Mouse (Mus musculus): ENCODE results near the gene Sf3b4. TPM values are rescaled to one million over a fixed set of nuclear protein-coding genes. Genes with fewer than 3 reads are reported as not detected.
"Not testable (repeated sequence)": the region's sequence is repeated elsewhere in the genome, so short reads cannot be mapped to it uniquely, and the experiment has no call there.

Sf3b4 gene
- total RNA-seq, 1 experiment, result 91.1 TPM

DNA sequence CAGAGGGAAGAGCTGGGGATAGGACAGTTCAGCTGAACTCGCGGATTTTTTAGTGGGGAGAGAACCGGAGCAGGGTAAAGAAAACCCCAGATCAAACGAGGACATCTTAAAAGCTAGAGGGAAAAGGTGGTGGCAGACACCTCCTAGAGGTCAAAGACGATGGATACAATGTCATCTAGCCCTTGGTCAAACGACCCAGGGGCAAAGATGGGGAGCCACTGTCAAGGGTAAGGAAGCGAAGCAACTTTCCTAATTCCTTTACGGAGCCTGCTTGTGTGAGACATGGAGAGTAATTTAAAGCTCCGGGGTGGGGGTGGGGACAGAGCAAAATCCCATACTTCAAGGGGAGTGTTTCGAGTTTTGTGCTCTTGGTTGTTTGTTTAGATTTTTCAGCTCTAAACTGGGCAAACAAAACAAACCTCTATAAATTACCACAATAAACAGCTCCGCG lies 47.1 kb downstream of the Sf3b4 start:
- no peak for DNase-seq (ENCODE audit: low read depth, low spot score)
- Histone ChIP-seq H3K9ac (ENCODE audit: insufficient read depth, low read depth, low read length, poor library complexity, severe bottlenecking) (peak overlapping the region; percentile 77), H3K27ac (ENCODE audit: insufficient read depth, low read depth, low read length, poor library complexity, severe bottlenecking) (peak overlapping the region; percentile 83), H3K36me3 (ENCODE audit: control insufficient read depth, insufficient read depth, low read length, poor library complexity, severe bottlenecking) (no peaks in the 10 kb centered on the region), H3K4me1 (ENCODE audit: control insufficient read depth in 2 of 2, insufficient read depth in 2 of 2, low read length in 2 of 2, poor library complexity in 1 of 2) (peaks cover 0 to 3% of the 10 kb centered on the region in 2 experiments; a peak in 2 of 4 replicates), H3K9me3 (ENCODE audit: control insufficient read depth, insufficient read depth, low read depth, low read length) (no peaks in the 10 kb centered on the region), H3K4me3 (ENCODE audit: insufficient read depth in 1 of 2, low read depth in 1 of 2, low read length in 2 of 2, poor library complexity in 1 of 2, severe bottlenecking in 1 of 2) (peak overlapping the region; percentile 59 to 68)
- in situ Hi-C loops (cut with MboI; ENCODE audit: low sequenced_read_pairs in 2 of 2, unreplicated experiment in 2 of 2), result no loop called here
- TF ChIP-seq MAFK (IDR thresholded peaks at IDR 0.05; ENCODE audit: insufficient read depth, low read depth, low read length) (no peak), ZC3H11A (IDR thresholded peaks at IDR 0.05; ENCODE audit: borderline replicate concordance, low read depth, low read length) (0 out of 2 replicates have a peak, but pooled peaks have one; percentile 3), HCFC1 (IDR thresholded peaks at IDR 0.05; ENCODE audit: borderline replicate concordance, insufficient read depth, low read length) (no peak), CHD2 (IDR thresholded peaks at IDR 0.05; ENCODE audit: low read depth, low read length) (peak; percentile 14; the same call in 1 of the 2 replicates)

DNA sequence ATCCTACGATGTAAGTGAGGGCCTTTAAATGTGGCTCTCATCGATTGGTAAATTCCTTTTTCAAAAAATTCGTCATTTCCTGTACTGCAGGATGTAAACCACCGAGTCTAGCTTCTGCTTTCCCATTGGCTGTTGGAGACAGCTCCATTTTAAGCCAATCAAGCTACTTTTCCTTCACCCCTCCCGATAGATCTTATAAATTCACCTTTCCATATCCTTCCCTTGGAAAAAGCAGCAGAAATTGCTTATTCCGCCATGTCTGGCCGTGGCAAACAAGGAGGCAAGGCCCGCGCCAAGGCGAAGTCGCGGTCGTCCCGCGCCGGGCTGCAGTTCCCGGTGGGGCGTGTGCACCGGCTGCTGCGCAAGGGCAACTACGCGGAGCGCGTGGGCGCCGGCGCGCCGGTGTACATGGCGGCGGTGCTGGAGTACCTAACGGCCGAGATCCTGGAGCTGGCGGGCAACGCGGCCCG lies 47.6 kb downstream of the Sf3b4 start, which contains the start of the genes Bola1 and Hist2h2ab:
TSS of gene Bola1 (minus strand) at position 49 of the 470 bp plus-strand sequence.
TSS of gene Hist2h2ab (plus strand) at position 205 of the 470 bp plus-strand sequence.
- H3K4me1 ChIP-seq (ENCODE audit: control insufficient read depth in 2 of 2, insufficient read depth in 2 of 2, low read length in 2 of 2, poor library complexity in 1 of 2), result peaks cover 0 to 3% of the 10 kb centered on the region in 2 experiments; a peak in 2 of 4 replicates
- peak within 1 kb of the TSS; percentile 95 for H3K9ac ChIP-seq (ENCODE audit: insufficient read depth, low read depth, low read length, poor library complexity, severe bottlenecking)
- no peak for TF ChIP-seq ZNF384 (IDR thresholded peaks at IDR 0.05; ENCODE audit: low read depth, low read length)
- TF ChIP-seq ZC3H11A (IDR thresholded peaks at IDR 0.05; ENCODE audit: borderline replicate concordance, low read depth, low read length), result no peak
- TF ChIP-seq HCFC1 (IDR thresholded peaks at IDR 0.05; ENCODE audit: borderline replicate concordance, insufficient read depth, low read length), result 0 out of 2 replicates have a peak, but pooled peaks have one; percentile 7
- no peak for TF ChIP-seq MAFK (IDR thresholded peaks at IDR 0.05; ENCODE audit: insufficient read depth, low read depth, low read length)
- peak; percentile 3; the same call in 1 of the 2 replicates for TF ChIP-seq CHD2 (IDR thresholded peaks at IDR 0.05; ENCODE audit: low read depth, low read length)
- peak within 1 kb of the TSS; percentile 75 to 77 for H3K4me3 ChIP-seq (ENCODE audit: insufficient read depth in 1 of 2, low read depth in 1 of 2, low read length in 2 of 2, poor library complexity in 1 of 2, severe bottlenecking in 1 of 2)
- DNase-seq (ENCODE audit: low read depth, low spot score), result no peak
- H3K36me3 ChIP-seq (ENCODE audit: control insufficient read depth, insufficient read depth, low read length, poor library complexity, severe bottlenecking), result no peaks in the 10 kb centered on the region
- H3K9me3 ChIP-seq (ENCODE audit: control insufficient read depth, insufficient read depth, low read depth, low read length), result no peaks in the 10 kb centered on the region
- in situ Hi-C loops (cut with MboI; ENCODE audit: low sequenced_read_pairs in 2 of 2, unreplicated experiment in 2 of 2), result no loop called here
- H3K27ac ChIP-seq (ENCODE audit: insufficient read depth, low read depth, low read length, poor library complexity, severe bottlenecking), result peak within 1 kb of the TSS; percentile 93

DNA sequence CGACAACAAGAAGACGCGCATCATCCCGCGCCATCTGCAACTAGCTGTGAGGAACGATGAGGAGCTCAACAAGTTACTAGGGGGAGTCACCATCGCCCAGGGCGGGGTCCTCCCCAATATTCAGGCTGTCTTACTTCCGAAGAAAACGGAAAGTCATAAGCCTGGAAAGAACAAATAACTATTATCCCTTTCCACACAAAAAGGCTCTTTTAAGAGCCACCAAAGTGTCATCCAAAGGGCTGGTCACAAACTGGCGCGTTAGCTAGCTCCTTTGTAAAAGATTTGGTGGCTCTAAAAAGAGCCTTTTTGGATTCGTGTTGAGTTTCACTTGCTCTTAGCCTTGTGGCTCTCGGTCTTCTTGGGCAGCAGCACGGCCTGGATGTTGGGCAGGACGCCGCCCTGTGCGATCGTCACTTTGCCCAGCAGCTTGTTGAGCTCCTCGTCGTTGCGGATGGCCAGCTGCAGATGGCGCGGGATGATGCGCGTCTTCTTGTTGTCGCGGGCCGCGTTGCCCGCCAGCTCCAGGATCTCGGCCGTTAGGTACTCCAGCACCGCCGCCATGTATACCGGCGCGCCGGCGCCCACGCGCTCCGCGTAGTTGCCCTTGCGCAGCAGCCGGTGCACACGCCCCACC lies 48.1 kb downstream of the Sf3b4 start:
- H3K27ac ChIP-seq (ENCODE audit: insufficient read depth, low read depth, low read length, poor library complexity, severe bottlenecking), result peak overlapping the region; percentile 93
- in situ Hi-C loops (cut with MboI; ENCODE audit: low sequenced_read_pairs in 2 of 2, unreplicated experiment in 2 of 2); H3K4me1 ChIP-seq (ENCODE audit: control insufficient read depth in 2 of 2, insufficient read depth in 2 of 2, low read length in 2 of 2, poor library complexity in 1 of 2); DNase-seq (ENCODE audit: low read depth, low spot score); H3K9me3 ChIP-seq (ENCODE audit: control insufficient read depth, insufficient read depth, low read depth, low read length); H3K36me3 ChIP-seq (ENCODE audit: control insufficient read depth, insufficient read depth, low read length, poor library complexity, severe bottlenecking): not testable (repeated sequence)
- peak overlapping the region; percentile 75 to 77 for H3K4me3 ChIP-seq (ENCODE audit: insufficient read depth in 1 of 2, low read depth in 1 of 2, low read length in 2 of 2, poor library complexity in 1 of 2, severe bottlenecking in 1 of 2)
- H3K9ac ChIP-seq (ENCODE audit: insufficient read depth, low read depth, low read length, poor library complexity, severe bottlenecking), result peak overlapping the region; percentile 95

DNA sequence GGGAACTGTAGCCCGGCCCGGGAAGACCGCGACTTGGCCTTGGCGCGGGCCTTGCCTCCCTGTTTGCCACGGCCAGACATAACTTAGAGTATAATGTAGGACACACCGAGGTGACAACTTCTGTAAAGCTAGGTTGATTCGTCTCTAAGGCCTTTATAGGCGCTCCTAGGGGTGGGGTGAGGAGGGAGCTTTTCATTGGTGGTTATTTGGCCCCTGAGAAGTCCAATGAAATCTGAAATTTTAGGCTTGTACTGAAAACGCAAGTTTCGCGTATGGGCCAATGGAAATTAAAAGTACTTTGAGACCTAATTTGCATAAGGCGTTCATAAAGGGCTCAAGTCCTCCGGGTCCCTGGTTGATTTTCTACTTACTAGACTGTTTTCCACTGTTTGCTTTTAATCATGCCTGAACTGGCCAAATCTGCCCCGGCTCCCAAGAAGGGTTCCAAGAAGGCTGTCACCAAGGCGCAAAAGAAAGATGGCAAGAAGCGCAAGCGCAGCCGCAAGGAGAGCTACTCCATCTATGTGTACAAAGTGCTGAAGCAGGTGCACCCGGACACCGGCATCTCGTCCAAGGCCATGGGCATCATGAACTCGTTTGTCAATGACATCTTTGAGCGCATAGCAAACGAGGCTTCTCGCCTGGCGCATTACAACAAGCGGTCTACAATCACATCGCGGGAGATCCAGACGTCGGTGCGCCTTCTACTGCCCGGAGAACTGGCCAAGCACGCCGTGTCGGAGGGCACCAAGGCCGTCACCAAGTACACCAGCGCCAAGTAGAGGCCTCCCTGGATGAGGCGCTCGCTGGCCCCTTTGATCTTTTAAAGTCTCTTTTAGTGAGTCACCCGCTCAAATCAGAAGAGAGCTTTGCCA lies 48.9 kb downstream of the Sf3b4 start, which contains the start of the genes Hist2h2ac and Hist2h2be:
TSS of gene Hist2h2ac (minus strand) at position 116 of the 875 bp plus-strand sequence.
TSS of gene Hist2h2be (plus strand) at position 355 of the 875 bp plus-strand sequence.
- in situ Hi-C loops (cut with MboI; ENCODE audit: low sequenced_read_pairs in 2 of 2, unreplicated experiment in 2 of 2), result no loop called here
- Histone ChIP-seq H3K4me3 (ENCODE audit: insufficient read depth in 1 of 2, low read depth in 1 of 2, low read length in 2 of 2, poor library complexity in 1 of 2, severe bottlenecking in 1 of 2) (peak within 1 kb of the TSS; percentile 75 to 77), H3K36me3 (ENCODE audit: control insufficient read depth, insufficient read depth, low read length, poor library complexity, severe bottlenecking) (no peaks in the 10 kb centered on the region), H3K27ac (ENCODE audit: insufficient read depth, low read depth, low read length, poor library complexity, severe bottlenecking) (peak within 1 kb of the TSS; percentile 93), H3K4me1 (ENCODE audit: control insufficient read depth in 2 of 2, insufficient read depth in 2 of 2, low read length in 2 of 2, poor library complexity in 1 of 2) (peaks cover 0 to 7% of the 10 kb centered on the region in 2 experiments; a peak in 2 of 4 replicates), H3K9ac (ENCODE audit: insufficient read depth, low read depth, low read length, poor library complexity, severe bottlenecking) (peak within 1 kb of the TSS; percentile 95), H3K9me3 (ENCODE audit: control insufficient read depth, insufficient read depth, low read depth, low read length) (no peaks in the 10 kb centered on the region)
- peak; percentile 87 for DNase-seq (ENCODE audit: low read depth, low spot score)
- TF ChIP-seq ZC3H11A (IDR thresholded peaks at IDR 0.05; ENCODE audit: borderline replicate concordance, low read depth, low read length), result no peak
